Mouse (Mus musculus) limb, embryonic 14.5 days (tissue): ENCODE measurements around the gene Fabp1. TPM values are rescaled to one million over a fixed set of nuclear protein-coding genes. Genes with fewer than 3 reads are reported as not detected.

Experiments
- ATAC-seq: fragments of 200-750 bp; cut with Nextera tagmentation; 2 replicates; pipeline ENCODE4 v1.8.0; 2017; ENCODE audit warnings: low read depth, moderate number of reproducible peaks, moderate TSS enrichment; ENCODE audit not compliant: low FRiP score
- DNase-seq: peaks from one replicate; pipeline ENCODE4 v3.0.0-alpha.2; 2015; ENCODE audit warnings: low spot score
- H3K27ac ChIP-seq: fragments of 300-500 bp; sonication (generic); replicated peaks from 2 replicates; pipeline ENCODE4 v1.5.1; 2014; ENCODE audit warnings: low read depth, mild to moderate bottlenecking, low read length, moderate library complexity, mixed read lengths
- H3K27me3 ChIP-seq: fragments of 300-500 bp; sonication (generic); 2 replicates; pipeline ENCODE4 v1.6.1; 2014; ENCODE audit warnings: low read length, mixed read lengths; ENCODE audit not compliant: control insufficient read depth, insufficient read depth
- H3K36me3 ChIP-seq: fragments of 300-500 bp; sonication (generic); 2 replicates; pipeline ENCODE4 v1.6.1; 2014; ENCODE audit warnings: mild to moderate bottlenecking, low read length, moderate library complexity, mixed read lengths; ENCODE audit not compliant: control insufficient read depth, insufficient read depth
- H3K4me1 ChIP-seq: fragments of 300-500 bp; sonication (generic); 2 replicates; pipeline ENCODE4 v1.6.1; 2014; ENCODE audit warnings: antibody characterized with exemption, low read length, mixed read lengths; ENCODE audit not compliant: control insufficient read depth, insufficient read depth
- H3K4me2 ChIP-seq: fragments of 300-500 bp; sonication (generic); replicated peaks from 2 replicates; pipeline ENCODE4 v1.6.1; 2014; ENCODE audit warnings: low read depth, mild to moderate bottlenecking, low read length, moderate library complexity; ENCODE audit not compliant: severe bottlenecking
- H3K4me3 ChIP-seq: fragments of 300-500 bp; sonication (generic); replicated peaks from 2 replicates; pipeline ENCODE4 v1.5.1; 2014; ENCODE audit warnings: low read length
- H3K9ac ChIP-seq: fragments of 300-500 bp; sonication (generic); 2 replicates; pipeline ENCODE4 v1.6.1; 2014; ENCODE audit warnings: mild to moderate bottlenecking, low read depth, low read length, moderate library complexity; ENCODE audit not compliant: severe bottlenecking
- H3K9me3 ChIP-seq: fragments of 300-500 bp; sonication (generic); 2 replicates; pipeline ENCODE4 v1.6.1; 2016; ENCODE audit warnings: low read length; ENCODE audit not compliant: control insufficient read depth
- POLR2A ChIP-seq: fragments of 200-500 bp; IDR thresholded peaks from 2 replicates; pipeline ENCODE4 v1.8.0; 2012; ENCODE audit warnings: inconsistent platforms, mild to moderate bottlenecking, moderate library complexity, borderline replicate concordance; ENCODE audit not compliant: insufficient read depth, insufficient read length; ENCODE audit errors: extremely low read depth
- WGBS: fragments of 180-500 bp; shearing (Covaris S2); extraction: QIAGEN DNeasy Blood & Tissue Kit; methylation state at CpG from one replicate; pipeline ENCODE4 v1.1.7; 2014; 5-methylcytosine and 5-hydroxymethylcytosine counted together
- polyA plus RNA-seq, 2 experiments: library from polyadenylated mRNA; depleted of rRNA in 1 of 2; stranded (reverse) in 1 of 2; unstranded in 1 of 2; fragments of >200 nt; fragmentation: Nextera tagmentation in 1 of 2; extraction: Ambion mirVana in 1 of 2; gene quantifications; 2 replicates each; pipeline versions ENCODE4 v1.2.1 to v1.2.3; 2012 to 2014

The Fabp1 gene
- polyA plus RNA-seq, 2 experiments = 0.23 TPM; not detected in 1

DNA sequence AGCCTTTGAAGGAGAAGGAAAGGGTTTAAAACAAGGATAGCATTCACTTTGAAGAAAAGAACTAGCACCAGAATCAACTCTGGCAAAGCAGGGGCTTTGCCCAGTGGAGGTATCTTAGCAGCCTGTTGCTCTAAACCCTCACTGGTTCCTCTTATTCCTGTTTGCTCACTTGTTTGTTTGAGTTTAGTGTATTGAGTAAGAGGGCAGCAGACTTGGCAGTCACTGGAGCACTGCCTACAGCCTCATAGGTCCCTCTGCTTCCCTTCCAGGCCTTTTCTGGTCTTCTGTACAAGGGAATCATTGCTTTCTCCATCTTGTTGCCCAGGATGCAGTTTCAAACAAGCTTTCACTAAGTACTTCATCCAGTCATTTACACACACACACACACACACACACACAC lies 3.5 kb upstream of the Fabp1 start:
- ATAC-seq = no peak
- H3K4me2 ChIP-seq = no peak overlapping the region
- no peak overlapping the region for H3K4me3 ChIP-seq
- no peaks in the 10 kb centered on the region for H3K36me3 ChIP-seq
- H3K27ac ChIP-seq = no peak overlapping the region
- no peaks in the 10 kb centered on the region for H3K9me3 ChIP-seq
- TF ChIP-seq POLR2A = no peak
- H3K9ac ChIP-seq = no peak overlapping the region
- no peaks in the 10 kb centered on the region for H3K4me1 ChIP-seq
- no peaks in the 10 kb centered on the region for H3K27me3 ChIP-seq
- no peak for DNase-seq

DNA sequence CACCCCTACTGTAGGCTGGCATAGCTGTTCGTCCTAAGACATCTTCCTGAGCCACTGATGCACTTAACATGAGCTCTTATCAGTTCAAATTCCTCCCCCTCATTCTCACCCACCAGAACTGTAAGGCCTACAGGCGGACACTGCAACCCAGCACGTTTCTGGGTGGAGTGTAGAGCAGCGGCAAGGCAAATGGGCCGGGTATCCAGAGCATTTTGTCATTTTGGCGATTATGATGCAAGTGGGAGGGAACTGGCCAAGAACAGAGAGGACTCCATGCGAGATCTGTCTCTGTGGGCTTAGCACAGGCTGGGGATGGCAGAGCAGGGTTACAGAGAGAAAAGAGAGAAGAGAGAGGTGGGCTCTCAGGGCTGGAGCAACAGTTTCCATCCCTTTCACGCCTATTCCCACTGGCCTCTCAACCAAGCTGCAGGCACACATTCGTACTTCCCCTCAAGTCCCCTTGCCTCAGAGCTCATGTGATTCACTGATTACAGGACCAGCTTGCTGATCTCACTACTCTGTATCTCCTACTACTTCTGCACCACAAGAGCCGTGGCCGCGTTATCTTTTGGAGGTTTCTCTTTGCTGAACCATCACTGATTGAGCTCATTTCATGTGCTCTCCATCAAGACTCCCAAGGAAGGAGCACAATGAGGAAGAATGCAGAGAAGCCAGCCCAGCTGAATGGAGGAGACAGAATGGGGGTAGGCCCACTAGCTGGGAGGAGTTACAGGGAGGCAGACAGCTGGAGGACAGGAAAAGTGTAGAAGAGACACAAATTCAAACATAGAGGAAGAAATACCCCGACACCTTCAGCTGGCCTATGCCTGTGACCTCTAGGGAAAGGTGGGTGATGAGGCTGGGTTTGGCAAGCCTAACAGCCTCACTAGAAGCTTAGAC lies 1.7 kb upstream of the Fabp1 start:
- WGBS = 81% methylated on average over 13 of the region's 13 CpGs
- TF ChIP-seq POLR2A = no peak
- H3K27ac ChIP-seq = no peak overlapping the region
- no peaks in the 10 kb centered on the region for H3K27me3 ChIP-seq
- H3K4me3 ChIP-seq = no peak overlapping the region
- no peaks in the 10 kb centered on the region for H3K36me3 ChIP-seq
- no peaks in the 10 kb centered on the region for H3K9me3 ChIP-seq
- no peak for DNase-seq
- no peak overlapping the region for H3K4me2 ChIP-seq
- no peaks in the 10 kb centered on the region for H3K4me1 ChIP-seq
- no peak for ATAC-seq
- H3K9ac ChIP-seq = no peak overlapping the region

DNA sequence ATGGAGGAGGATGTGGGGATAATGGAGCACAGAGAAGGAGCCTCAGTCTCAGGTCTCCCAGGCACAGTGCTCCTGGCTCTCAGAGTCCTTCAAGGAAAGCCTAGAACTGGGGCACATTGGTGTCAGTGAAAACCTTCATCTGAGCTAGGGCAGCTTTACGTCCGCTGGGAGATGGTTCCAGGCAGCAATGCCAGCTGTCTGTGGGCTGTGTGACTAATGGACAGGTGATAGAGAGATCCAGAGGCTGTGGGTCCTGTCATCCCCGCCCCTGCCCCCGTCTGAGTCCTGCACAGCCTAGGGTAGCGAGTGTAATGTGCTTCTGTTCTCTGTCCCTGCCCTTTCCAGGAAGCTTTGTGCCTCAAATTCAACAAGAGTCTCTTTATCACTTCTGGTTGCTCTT lies 2.3 kb downstream of the Fabp1 start:
- Histone ChIP-seq H3K9me3 (no peaks in the 10 kb centered on the region), H3K4me2 (no peak overlapping the region), H3K4me3 (no peak overlapping the region), H3K27ac (no peak overlapping the region), H3K36me3 (no peaks in the 10 kb centered on the region), H3K9ac (no peak overlapping the region), H3K4me1 (no peaks in the 10 kb centered on the region), H3K27me3 (no peaks in the 10 kb centered on the region)
- ATAC-seq (no peak), DNase-seq (no peak)
- WGBS = 56% methylated on average over 5 of the region's 5 CpGs
- no peak for TF ChIP-seq POLR2A

DNA sequence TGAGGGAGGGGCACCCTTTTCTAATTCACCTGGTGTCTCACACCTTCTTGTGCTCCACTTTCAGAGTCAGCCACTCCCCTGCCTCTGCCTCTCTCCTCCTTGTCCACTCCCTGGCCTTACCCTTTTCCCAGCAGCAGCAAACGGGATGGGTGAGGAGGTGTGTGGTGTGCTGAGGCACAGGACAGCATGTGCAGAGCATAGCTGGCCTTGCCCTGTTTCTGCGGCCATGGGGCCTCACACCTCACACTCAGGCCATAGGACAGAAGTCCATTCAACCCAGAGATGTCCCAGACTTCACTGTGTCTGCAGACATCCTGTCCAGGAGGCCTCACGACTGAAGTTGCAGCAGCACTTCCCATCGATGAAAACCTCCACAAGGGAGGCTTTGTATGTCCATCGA lies 4.0 kb downstream of the Fabp1 start:
- ATAC-seq (no peak), DNase-seq (no peak)
- H3K36me3 ChIP-seq = no peaks in the 10 kb centered on the region
- no peaks in the 10 kb centered on the region for H3K4me1 ChIP-seq
- H3K9me3 ChIP-seq = no peaks in the 10 kb centered on the region
- no peak overlapping the region for H3K4me3 ChIP-seq
- H3K27ac ChIP-seq = no peak overlapping the region
- no peak overlapping the region for H3K9ac ChIP-seq
- H3K4me2 ChIP-seq = no peak overlapping the region
- WGBS = 74% methylated on average over 5 of the region's 5 CpGs
- no peaks in the 10 kb centered on the region for H3K27me3 ChIP-seq
- no peak for TF ChIP-seq POLR2A

DNA sequence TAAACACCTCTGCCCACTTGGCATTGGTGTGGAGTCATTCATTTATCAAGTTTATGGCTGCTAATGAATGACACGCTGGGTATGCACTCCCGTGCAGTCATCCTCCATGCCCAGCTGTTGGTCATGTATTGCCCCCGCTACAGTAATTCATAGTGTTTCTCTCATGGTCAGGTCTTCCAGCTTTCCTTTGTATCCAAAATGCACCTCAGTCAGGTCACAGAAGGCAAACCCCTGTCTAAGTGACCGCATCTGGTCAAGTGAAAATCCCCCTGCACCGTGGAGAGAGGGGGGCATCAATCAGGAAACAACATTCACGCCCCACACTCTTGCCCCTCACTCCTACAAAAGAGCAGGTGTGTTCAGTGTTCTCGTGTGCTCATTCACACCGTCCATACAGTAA lies 4.5 kb downstream of the Fabp1 start:
- no peaks in the 10 kb centered on the region for H3K27me3 ChIP-seq
- 80% methylated on average over 8 of the region's 8 CpGs for WGBS
- TF ChIP-seq POLR2A = no peak

More for the DNA sequence above, 4.5 kb downstream of the Fabp1 start:
- Histone ChIP-seq H3K36me3 (no peaks in the 10 kb centered on the region), H3K4me3 (no peak overlapping the region), H3K27ac (no peak overlapping the region), H3K4me1 (no peaks in the 10 kb centered on the region), H3K9me3 (no peaks in the 10 kb centered on the region), H3K9ac (no peak overlapping the region), H3K4me2 (no peak overlapping the region)
- ATAC-seq (no peak), DNase-seq (no peak)
